Mouse (Mus musculus) ES-E14 (cell line): ENCODE results near the gene Rsbn1.

Source experiments
- CHD2 ChIP-seq: IDR thresholded peaks from 2 replicates; pipeline ENCODE4 v1.6.1; 2014; ENCODE audit warnings: mild to moderate bottlenecking, low read depth, low read length, inconsistent platforms
- ZC3H11A ChIP-seq: IDR thresholded peaks from 2 replicates; pipeline ENCODE4 v1.6.1; 2012; ENCODE audit warnings: low read depth, mild to moderate bottlenecking, inconsistent platforms, low read length, borderline replicate concordance

- TF ChIP-seq CHD2 (no peak), ZC3H11A (no peak)
These were observed 1.6 kb downstream of the Rsbn1 start for GRCm38 (mm10) chr3:103915509-103915896.
